Mouse (Mus musculus): ENCODE data around the gene Ttll8.

Ttll8 gene

GRCm38 (mm10) chr15:88881253-88882044 is 72.8 kb downstream of the Ttll8 start:
- no peak for DNase-seq

GRCm38 (mm10) chr15:88877021-88877400 is 77.2 kb downstream of the Ttll8 start:
- DNase-seq: no peak

- DNase-seq: peak; percentile 87
Measured at GRCm38 (mm10) chr15:88876155-88877020, 77.8 kb downstream of the Ttll8 start.

- DNase-seq: no peak
Measured at GRCm38 (mm10) chr15:88875625-88876081, 78.6 kb downstream of the Ttll8 start.

- no peak for DNase-seq
Measured at GRCm38 (mm10) chr15:88874477-88874876, 79.7 kb downstream of the Ttll8 start.

- no peak for DNase-seq
Measured at GRCm38 (mm10) chr15:88874061-88874460, 80.2 kb downstream of the Ttll8 start.

GRCm38 (mm10) chr15:88870418-88871185 is 83.6 kb downstream of the Ttll8 start:
- no peak for DNase-seq

GRCm38 (mm10) chr15:88868024-88868742 is 86.0 kb downstream of the Ttll8 start:
- no peak for DNase-seq

- DNase-seq: no peak
Measured at GRCm38 (mm10) chr15:88867368-88868023, 86.7 kb downstream of the Ttll8 start.

GRCm38 (mm10) chr15:88866934-88867356 is 87.3 kb downstream of the Ttll8 start:
- DNase-seq: no peak

- DNase-seq: no peak
Measured at GRCm38 (mm10) chr15:88865888-88866695, 88.1 kb downstream of the Ttll8 start.

GRCm38 (mm10) chr15:88865061-88865460 is 89.2 kb downstream of the Ttll8 start:
- DNase-seq: no peak

GRCm38 (mm10) chr15:88864270-88865030 is 89.8 kb downstream of the Ttll8 start:
- peak; percentile 38 for DNase-seq

- DNase-seq: peak; percentile 74
Measured at GRCm38 (mm10) chr15:88863695-88864231, 90.5 kb downstream of the Ttll8 start.

GRCm38 (mm10) chr15:88862881-88863694 is 91.1 kb downstream of the Ttll8 start:
- peak; percentile 56 for DNase-seq

GRCm38 (mm10) chr15:88861772-88862622 is 92.2 kb downstream of the Ttll8 start, which contains the start of gene Pim3:
TSS of gene Pim3 (plus strand) at chr15:88862186.
- DNase-seq: peak; percentile 95

- peak; percentile 38 for DNase-seq
Measured at GRCm38 (mm10) chr15:88860781-88861180, 93.4 kb downstream of the Ttll8 start.
